Mouse (Mus musculus): ENCODE data around the gene Acadl. TPM values are rescaled to one million over a fixed set of nuclear protein-coding genes. Genes with fewer than 3 reads are reported as not detected.

Gene Acadl
- polyA plus RNA-seq, 1 experiment, result 29.2 TPM

DNA sequence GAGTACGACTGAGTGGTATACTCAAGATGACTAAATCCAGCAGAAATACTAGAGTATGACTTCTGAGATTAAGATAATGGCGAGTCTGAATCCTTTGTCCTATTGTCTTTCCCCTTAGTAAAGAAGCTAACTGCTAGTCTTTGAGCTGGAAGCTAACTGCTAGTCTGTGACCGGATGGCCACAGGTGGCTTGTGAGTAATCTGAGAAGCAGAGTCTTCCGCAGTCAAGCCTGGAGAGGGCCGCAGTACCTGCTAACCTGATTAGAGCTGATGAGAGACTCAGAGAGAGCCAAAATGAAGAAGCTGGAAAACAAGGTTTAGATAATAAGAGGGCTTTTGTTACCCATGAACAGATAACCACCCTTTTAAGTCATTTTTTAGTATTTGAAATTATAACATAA is 58.4 kb downstream of the Acadl start:
- DNase-seq, result no peak
- no peaks in the 10 kb centered on the region for H3K4me1 ChIP-seq (replicated peaks; ENCODE audit: control insufficient read depth, insufficient read depth, low read length)
- 93% methylated on average over 5 of the region's 5 CpGs for WGBS
- no peak overlapping the region for H3K4me3 ChIP-seq (ENCODE audit: control insufficient read depth, insufficient read depth, low read length)
- H3K27me3 ChIP-seq (ENCODE audit: control insufficient read depth, insufficient read depth, low read length), result no peaks in the 10 kb centered on the region
- TF ChIP-seq CTCF (IDR thresholded peaks at IDR 0.05; ENCODE audit: borderline replicate concordance, control insufficient read depth, extremely low read depth, insufficient read depth, low read length, poor library complexity), result no peak
- no peak for TF ChIP-seq POLR2A (IDR thresholded peaks at IDR 0.05; ENCODE audit: control insufficient read depth, extremely low read depth, insufficient read depth, low read length, poor library complexity)
- H3K36me3 ChIP-seq (ENCODE audit: control insufficient read depth, insufficient read depth, low read length), result peaks cover 22% of the 10 kb centered on the region
- no peak overlapping the region for H3K27ac ChIP-seq (ENCODE audit: control insufficient read depth, insufficient read depth, low read length)

DNA sequence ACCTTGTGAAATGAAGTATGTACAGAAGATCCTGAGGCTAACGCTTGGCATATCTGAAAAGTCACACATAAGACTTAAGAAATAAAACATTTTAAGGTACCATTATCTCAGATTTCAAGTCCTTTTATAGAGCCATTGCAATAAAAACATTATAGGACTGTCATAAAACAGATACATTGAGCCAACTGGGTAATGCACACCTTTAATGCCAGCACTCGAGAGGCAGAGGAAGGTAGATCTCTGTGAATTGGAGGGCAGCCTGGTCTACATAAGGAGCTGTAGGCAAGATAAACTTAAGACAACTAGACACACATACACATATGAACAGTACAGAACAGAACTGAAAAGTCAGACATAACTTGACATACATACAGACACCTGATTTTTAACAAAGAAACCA is 65.1 kb downstream of the Acadl start:
- no peak for TF ChIP-seq POLR2A (IDR thresholded peaks at IDR 0.05; ENCODE audit: control insufficient read depth, extremely low read depth, insufficient read depth, low read length, poor library complexity)
- no peak for TF ChIP-seq CTCF (IDR thresholded peaks at IDR 0.05; ENCODE audit: borderline replicate concordance, control insufficient read depth, extremely low read depth, insufficient read depth, low read length, poor library complexity)
- H3K27ac ChIP-seq (ENCODE audit: control insufficient read depth, insufficient read depth, low read length), result no peak overlapping the region
- no peaks in the 10 kb centered on the region for H3K27me3 ChIP-seq (ENCODE audit: control insufficient read depth, insufficient read depth, low read length)
- WGBS, result over 99% methylated on average over 2 of the region's 2 CpGs
- DNase-seq, result no peak
- no peak overlapping the region for H3K4me3 ChIP-seq (ENCODE audit: control insufficient read depth, insufficient read depth, low read length)
- H3K4me1 ChIP-seq (replicated peaks; ENCODE audit: control insufficient read depth, insufficient read depth, low read length), result no peaks in the 10 kb centered on the region
- H3K36me3 ChIP-seq (ENCODE audit: control insufficient read depth, insufficient read depth, low read length), result peaks cover 29% of the 10 kb centered on the region

DNA sequence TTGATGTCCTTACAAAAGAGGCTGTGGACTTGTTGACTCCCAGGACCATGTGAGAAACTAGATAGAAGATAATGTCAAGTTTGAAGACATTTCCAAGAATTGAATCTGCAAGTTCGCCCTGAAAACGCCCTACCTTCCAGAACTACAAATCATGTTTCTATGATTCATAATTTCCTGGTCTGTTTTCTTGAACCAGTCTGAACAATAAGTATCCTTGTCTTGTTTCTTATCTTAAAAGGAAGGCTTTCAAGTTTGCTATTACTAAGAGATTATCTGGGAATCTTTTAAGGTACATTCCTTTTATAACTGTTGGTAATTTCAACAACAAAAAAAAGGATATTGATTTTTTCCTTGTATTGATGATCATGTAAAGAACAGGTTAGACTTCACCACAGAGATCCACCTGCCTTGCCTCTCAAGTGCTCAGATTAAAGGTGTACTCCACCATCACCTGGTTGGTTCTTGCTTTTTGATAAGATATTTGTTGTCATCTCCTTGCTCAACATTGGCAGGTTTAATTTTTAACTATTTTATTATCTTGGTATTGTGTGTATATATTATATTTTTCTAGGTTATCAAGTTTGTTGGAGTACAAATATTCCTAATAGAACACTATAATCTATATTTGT is 70.1 kb downstream of the Acadl start:
- H3K27me3 ChIP-seq (ENCODE audit: control insufficient read depth, insufficient read depth, low read length), result no peaks in the 10 kb centered on the region
- DNase-seq, result no peak
- no peaks in the 10 kb centered on the region for H3K4me1 ChIP-seq (replicated peaks; ENCODE audit: control insufficient read depth, insufficient read depth, low read length)
- 95% methylated on average over 2 of the region's 2 CpGs for WGBS
- TF ChIP-seq CTCF (IDR thresholded peaks at IDR 0.05; ENCODE audit: borderline replicate concordance, control insufficient read depth, extremely low read depth, insufficient read depth, low read length, poor library complexity) (no peak), POLR2A (IDR thresholded peaks at IDR 0.05; ENCODE audit: control insufficient read depth, extremely low read depth, insufficient read depth, low read length, poor library complexity) (no peak)
- no peak overlapping the region for H3K27ac ChIP-seq (ENCODE audit: control insufficient read depth, insufficient read depth, low read length)
- H3K4me3 ChIP-seq (ENCODE audit: control insufficient read depth, insufficient read depth, low read length), result no peak overlapping the region
- H3K36me3 ChIP-seq (ENCODE audit: control insufficient read depth, insufficient read depth, low read length), result no peaks in the 10 kb centered on the region; the same call in 1 of the 2 replicates

DNA sequence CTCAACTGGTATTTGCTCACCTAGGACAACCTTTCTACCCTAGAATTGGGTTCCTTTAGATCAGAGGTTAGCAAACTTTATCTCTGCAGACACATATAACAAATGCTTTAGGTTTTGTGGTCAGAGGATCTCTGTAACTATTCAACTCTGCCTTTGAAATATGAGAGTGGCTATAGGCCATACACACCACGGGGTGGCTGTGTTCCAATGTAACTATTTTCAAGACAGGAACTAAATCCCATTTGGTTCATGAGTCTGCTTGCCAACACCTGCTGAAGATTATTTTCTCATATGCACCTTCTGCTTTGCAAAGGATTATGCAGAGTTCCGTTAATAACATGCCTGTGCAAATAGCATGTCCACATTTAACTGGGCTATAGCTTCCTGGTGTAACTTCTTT is 80.8 kb downstream of the Acadl start:
- WGBS, result 48% methylated on average over 2 of the region's 2 CpGs

DNA sequence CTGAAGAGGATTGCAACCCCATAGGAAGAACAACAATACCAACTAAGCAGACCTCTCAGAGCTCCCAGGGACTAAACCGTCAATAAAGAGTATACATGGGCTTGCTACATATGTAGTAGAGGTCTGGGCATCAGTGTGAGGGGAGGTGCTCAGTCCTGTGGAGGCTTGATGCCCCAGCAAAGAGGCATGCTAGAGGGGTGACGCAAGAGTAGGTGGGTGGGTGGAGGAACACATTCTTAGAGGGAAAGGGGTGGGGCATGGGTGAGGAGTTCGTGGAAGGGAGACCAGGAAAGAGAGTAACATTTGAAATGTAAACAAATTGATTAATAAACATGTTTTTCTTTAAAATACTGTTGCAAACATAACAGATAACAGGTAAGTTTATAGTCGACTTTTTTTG is 82.0 kb downstream of the Acadl start:
- 91% methylated on average over 4 of the region's 4 CpGs for WGBS

More for the DNA sequence above, 80.8 kb downstream of the Acadl start:
- Histone ChIP-seq H3K27me3 (ENCODE audit: control insufficient read depth, insufficient read depth, low read length) (no peaks in the 10 kb centered on the region), H3K4me1 (replicated peaks; ENCODE audit: control insufficient read depth, insufficient read depth, low read length) (no peaks in the 10 kb centered on the region), H3K4me3 (ENCODE audit: control insufficient read depth, insufficient read depth, low read length) (no peak overlapping the region), H3K36me3 (ENCODE audit: control insufficient read depth, insufficient read depth, low read length) (no peaks in the 10 kb centered on the region), H3K27ac (ENCODE audit: control insufficient read depth, insufficient read depth, low read length) (no peak overlapping the region)
- no peak for DNase-seq
- TF ChIP-seq POLR2A (IDR thresholded peaks at IDR 0.05; ENCODE audit: control insufficient read depth, extremely low read depth, insufficient read depth, low read length, poor library complexity) (no peak), CTCF (IDR thresholded peaks at IDR 0.05; ENCODE audit: borderline replicate concordance, control insufficient read depth, extremely low read depth, insufficient read depth, low read length, poor library complexity) (no peak)

More for the DNA sequence above, 82.0 kb downstream of the Acadl start:
- TF ChIP-seq CTCF (IDR thresholded peaks at IDR 0.05; ENCODE audit: borderline replicate concordance, control insufficient read depth, extremely low read depth, insufficient read depth, low read length, poor library complexity), result no peak
- no peak for TF ChIP-seq POLR2A (IDR thresholded peaks at IDR 0.05; ENCODE audit: control insufficient read depth, extremely low read depth, insufficient read depth, low read length, poor library complexity)
- H3K36me3 ChIP-seq (ENCODE audit: control insufficient read depth, insufficient read depth, low read length), result peaks cover 3% of the 10 kb centered on the region; the same call in 1 of the 2 replicates
- no peak for DNase-seq
- H3K27me3 ChIP-seq (ENCODE audit: control insufficient read depth, insufficient read depth, low read length), result no peaks in the 10 kb centered on the region
- no peak overlapping the region for H3K4me3 ChIP-seq (ENCODE audit: control insufficient read depth, insufficient read depth, low read length)
- H3K27ac ChIP-seq (ENCODE audit: control insufficient read depth, insufficient read depth, low read length), result no peak overlapping the region
- no peaks in the 10 kb centered on the region for H3K4me1 ChIP-seq (replicated peaks; ENCODE audit: control insufficient read depth, insufficient read depth, low read length)

Other genes starting within 250 kb of the Acadl start
- 22.5 and 23.6 TPM in 2 replicates for gene Rpe, start 162.4 kb downstream of the Acadl start, polyA plus RNA-seq (2012; rRNA removed)
- gene Kansl1l, start 45.7 kb downstream of the Acadl start, polyA plus RNA-seq (2012; rRNA removed), result 11.5 and 13.1 TPM in 2 replicates
- gene Myl1, start 82.1 kb upstream of the Acadl start, polyA plus RNA-seq (2012; rRNA removed), result 3.7 and 4.0 TPM in 2 replicates
- 106 and 135 TPM in 2 replicates for gene Lancl1, start 175.6 kb upstream of the Acadl start, polyA plus RNA-seq (2012; rRNA removed)